Mouse (Mus musculus) ES-E14 (cell line): ENCODE data around the gene BC034090.

Source experiments
- CHD2 ChIP-seq: IDR thresholded peaks from 2 replicates; pipeline ENCODE4 v1.6.1; 2014; ENCODE audit warnings: mild to moderate bottlenecking, low read depth, low read length, inconsistent platforms
- HCFC1 ChIP-seq: IDR thresholded peaks from 2 replicates; pipeline ENCODE4 v1.6.1; 2012; ENCODE audit warnings: low read length, inconsistent platforms, borderline replicate concordance; ENCODE audit not compliant: insufficient read depth
- MAFK ChIP-seq: IDR thresholded peaks from 2 replicates; pipeline ENCODE4 v1.6.1; 2014; ENCODE audit warnings: mild to moderate bottlenecking, low read depth, low read length, inconsistent platforms; ENCODE audit not compliant: insufficient read depth
- ZC3H11A ChIP-seq: IDR thresholded peaks from 2 replicates; pipeline ENCODE4 v1.6.1; 2012; ENCODE audit warnings: low read depth, mild to moderate bottlenecking, inconsistent platforms, low read length, borderline replicate concordance
- ZNF384 ChIP-seq: IDR thresholded peaks from 2 replicates; pipeline ENCODE4 v1.6.1; 2012; ENCODE audit warnings: low read depth, low read length, inconsistent platforms

DNA sequence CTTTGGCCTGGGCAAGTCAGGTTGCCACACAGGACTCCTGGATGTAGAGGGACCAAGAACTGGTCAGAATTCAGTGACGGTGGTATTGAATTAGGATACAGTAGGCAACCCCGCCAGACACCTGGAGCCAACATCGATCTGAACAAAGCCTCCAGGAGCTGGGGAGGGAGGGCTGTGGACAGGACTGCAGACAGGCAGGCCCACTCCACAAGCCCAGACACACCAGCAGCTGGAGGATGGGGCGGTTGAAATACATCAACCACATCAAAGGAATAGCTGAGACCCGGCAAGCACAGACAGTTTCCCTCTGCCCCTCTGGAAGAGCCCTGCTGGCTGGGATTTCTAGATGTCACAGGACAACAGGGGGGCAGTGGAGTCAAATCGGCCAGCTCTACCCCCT is 27.4 kb downstream of the BC034090 start:
- no peak for TF ChIP-seq MAFK
- no peak for TF ChIP-seq CHD2
- TF ChIP-seq ZNF384 = no peak
- no peak for TF ChIP-seq ZC3H11A
- TF ChIP-seq HCFC1 = no peak
